Mouse (Mus musculus): ENCODE measurements at regions not wholly inside any gene's neighbourhood (a gene's known extent, or its start where the extent isn't known, plus 50 kb on each side); places are given as distances from the start of the nearest gene placed in this dataset.
"Not testable (repeated sequence)": the region's sequence is repeated elsewhere in the genome, so short reads cannot be mapped to it uniquely, and the experiment has no call there.

GRCm38 (mm10) chr15:32749971-32750370 is 505.4 kb downstream of the Sema5a start:
- no peak for TF ChIP-seq CTCF (IDR thresholded peaks at IDR 0.05; ENCODE audit: control insufficient read depth, insufficient read depth, low read length)
- TF ChIP-seq POLR2A (IDR thresholded peaks at IDR 0.05; ENCODE audit: borderline replicate concordance, control insufficient read depth, low read depth, low read length), result no peak
- Histone ChIP-seq H3K27ac (ENCODE audit: control insufficient read depth, insufficient read depth, low read depth, low read length, poor library complexity) (no peak overlapping the region), H3K4me1 (ENCODE audit: control insufficient read depth, insufficient read depth, low read length) (no peaks in the 10 kb centered on the region), H3K4me3 (replicated peaks; ENCODE audit: control insufficient read depth, low read depth, low read length) (no peak overlapping the region)
- WGBS, result 71% methylated on average over 2 of the region's 2 CpGs

- H3K4me3 ChIP-seq (replicated peaks; ENCODE audit: control insufficient read depth, low read depth, low read length), result no peak overlapping the region
- 50% methylated on average over 3 of the region's 3 CpGs for WGBS
- H3K27ac ChIP-seq (ENCODE audit: control insufficient read depth, insufficient read depth, low read depth, low read length, poor library complexity), result no peak overlapping the region
- TF ChIP-seq CTCF (IDR thresholded peaks at IDR 0.05; ENCODE audit: control insufficient read depth, insufficient read depth, low read length) (no peak), POLR2A (IDR thresholded peaks at IDR 0.05; ENCODE audit: borderline replicate concordance, control insufficient read depth, low read depth, low read length) (no peak)
- H3K4me1 ChIP-seq (ENCODE audit: control insufficient read depth, insufficient read depth, low read length), result no peaks in the 10 kb centered on the region
Measured at GRCm38 (mm10) chr15:32751991-32752390, 507.4 kb downstream of the Sema5a start.

- 66% methylated on average over 3 of the region's 3 CpGs for WGBS
- Histone ChIP-seq H3K4me1 (ENCODE audit: control insufficient read depth, insufficient read depth, low read length) (no peaks in the 10 kb centered on the region), H3K4me3 (replicated peaks; ENCODE audit: control insufficient read depth, low read depth, low read length) (no peak overlapping the region), H3K27ac (ENCODE audit: control insufficient read depth, insufficient read depth, low read depth, low read length, poor library complexity) (no peak overlapping the region)
- TF ChIP-seq CTCF (IDR thresholded peaks at IDR 0.05; ENCODE audit: control insufficient read depth, insufficient read depth, low read length), result no peak
- TF ChIP-seq POLR2A (IDR thresholded peaks at IDR 0.05; ENCODE audit: borderline replicate concordance, control insufficient read depth, low read depth, low read length), result no peak
Measured at GRCm38 (mm10) chr15:32760141-32760540, 515.5 kb downstream of the Sema5a start.

GRCm38 (mm10) chr15:32766011-32766701 is 521.5 kb downstream of the Sema5a start:
- no peaks in the 10 kb centered on the region for H3K4me1 ChIP-seq (ENCODE audit: control insufficient read depth, insufficient read depth, low read length)
- TF ChIP-seq POLR2A (IDR thresholded peaks at IDR 0.05; ENCODE audit: borderline replicate concordance, control insufficient read depth, low read depth, low read length) (no peak), CTCF (IDR thresholded peaks at IDR 0.05; ENCODE audit: control insufficient read depth, insufficient read depth, low read length) (peak; percentile 9; the same call in 1 of the 2 replicates)
- WGBS, result 8% methylated on average over 4 of the region's 4 CpGs
- H3K27ac ChIP-seq (ENCODE audit: control insufficient read depth, insufficient read depth, low read depth, low read length, poor library complexity), result no peak overlapping the region
- H3K4me3 ChIP-seq (replicated peaks; ENCODE audit: control insufficient read depth, low read depth, low read length), result no peak overlapping the region

- Histone ChIP-seq H3K4me1 (ENCODE audit: control insufficient read depth, insufficient read depth, low read length) (no peaks in the 10 kb centered on the region), H3K4me3 (replicated peaks; ENCODE audit: control insufficient read depth, low read depth, low read length) (no peak overlapping the region), H3K27ac (ENCODE audit: control insufficient read depth, insufficient read depth, low read depth, low read length, poor library complexity) (no peak overlapping the region)
- WGBS, result 53% methylated on average over 3 of the region's 5 CpGs
- TF ChIP-seq POLR2A (IDR thresholded peaks at IDR 0.05; ENCODE audit: borderline replicate concordance, control insufficient read depth, low read depth, low read length) (no peak), CTCF (IDR thresholded peaks at IDR 0.05; ENCODE audit: control insufficient read depth, insufficient read depth, low read length) (no peak)
Measured at GRCm38 (mm10) chr15:32766746-32767471, 522.3 kb downstream of the Sema5a start.

- H3K27ac ChIP-seq (ENCODE audit: control insufficient read depth, insufficient read depth, low read depth, low read length, poor library complexity); H3K4me3 ChIP-seq (replicated peaks; ENCODE audit: control insufficient read depth, low read depth, low read length); H3K4me1 ChIP-seq (ENCODE audit: control insufficient read depth, insufficient read depth, low read length): not testable (repeated sequence)
- WGBS, result 24% methylated on average over 5 of the region's 5 CpGs
Measured at GRCm38 (mm10) chr15:32778226-32778598, 533.6 kb downstream of the Sema5a start.

- 4% methylated on average over 33 of the region's 34 CpGs for WGBS
- H3K4me1 ChIP-seq (ENCODE audit: control insufficient read depth, insufficient read depth, low read length); H3K27ac ChIP-seq (ENCODE audit: control insufficient read depth, insufficient read depth, low read depth, low read length, poor library complexity); H3K4me3 ChIP-seq (replicated peaks; ENCODE audit: control insufficient read depth, low read depth, low read length): not testable (repeated sequence)
Measured at GRCm38 (mm10) chr15:32778599-32779273, 534.1 kb downstream of the Sema5a start.

DNA sequence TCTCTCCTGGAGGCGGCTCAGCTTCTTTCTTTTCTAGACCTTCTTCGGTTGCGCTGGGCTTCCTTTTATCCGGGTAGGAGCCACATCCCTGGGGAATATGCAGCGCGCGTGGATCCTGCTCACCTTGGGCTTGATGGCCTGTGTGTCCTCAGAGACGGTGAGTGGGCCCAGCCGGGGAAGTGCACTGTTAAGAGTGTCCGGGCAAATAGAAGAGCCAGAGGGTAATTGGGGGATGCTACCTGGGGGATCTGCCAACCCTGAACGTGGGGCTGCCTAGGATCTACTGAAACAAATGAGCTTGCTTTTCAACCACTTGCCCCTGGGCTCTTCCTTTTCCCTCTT is 534.6 kb downstream of the Sema5a start:
- not testable (repeated sequence) for H3K4me3 ChIP-seq (replicated peaks; ENCODE audit: control insufficient read depth, low read depth, low read length); H3K27ac ChIP-seq (ENCODE audit: control insufficient read depth, insufficient read depth, low read depth, low read length, poor library complexity); H3K4me1 ChIP-seq (ENCODE audit: control insufficient read depth, insufficient read depth, low read length)
- WGBS, result 21% methylated on average over 11 of the region's 11 CpGs

- WGBS, result 80% methylated on average over 1 of the region's 1 CpGs
- not testable (repeated sequence) for H3K4me3 ChIP-seq (replicated peaks; ENCODE audit: control insufficient read depth, low read depth, low read length); H3K4me1 ChIP-seq (ENCODE audit: control insufficient read depth, insufficient read depth, low read length); H3K27ac ChIP-seq (ENCODE audit: control insufficient read depth, insufficient read depth, low read depth, low read length, poor library complexity)
Measured at GRCm38 (mm10) chr15:32781609-32782008, 537.0 kb downstream of the Sema5a start.
